Mouse (Mus musculus): ENCODE measurements around the gene Ifitm2. TPM values are rescaled to one million over a fixed set of nuclear protein-coding genes. Genes with fewer than 3 reads are reported as not detected.
"Not testable (repeated sequence)": the region's sequence is repeated elsewhere in the genome, so short reads cannot be mapped to it uniquely, and the experiment has no call there.

Gene Ifitm2
- polyA plus RNA-seq, 1 experiment from 2014 or later, result 182 TPM

GRCm38 (mm10) chr7:140970931-140971330 is 15.1 kb upstream of the Ifitm2 start:
- Histone ChIP-seq H3K4me1 (ENCODE audit: control insufficient read depth, insufficient read depth, low read depth, low read length) (no peaks in the 10 kb centered on the region), H3K4me3 (ENCODE audit: low read length) (no peak overlapping the region), H3K27me3 (replicated peaks; ENCODE audit: control insufficient read depth, insufficient read depth, low read length) (no peaks in the 10 kb centered on the region), H3K9ac (ENCODE audit: low read depth, low read length) (no peak overlapping the region), H3K4me2 (ENCODE audit: low read length) (no peak overlapping the region), H3K27ac (ENCODE audit: low read depth, low read length) (no peak overlapping the region), H3K9me3 (ENCODE audit: control insufficient read depth, low read length) (no peaks in the 10 kb centered on the region), H3K36me3 (ENCODE audit: control insufficient read depth, insufficient read depth, low read length) (no peaks in the 10 kb centered on the region)
- no peak for ATAC-seq
- WGBS, result 56% methylated on average over 7 of the region's 7 CpGs

GRCm38 (mm10) chr7:140968710-140969109 is 12.9 kb upstream of the Ifitm2 start:
- H3K36me3 ChIP-seq (ENCODE audit: control insufficient read depth, insufficient read depth, low read length); H3K4me1 ChIP-seq (ENCODE audit: control insufficient read depth, insufficient read depth, low read depth, low read length); H3K27ac ChIP-seq (ENCODE audit: low read depth, low read length); ATAC-seq; H3K9me3 ChIP-seq (ENCODE audit: control insufficient read depth, low read length); H3K27me3 ChIP-seq (replicated peaks; ENCODE audit: control insufficient read depth, insufficient read depth, low read length); H3K9ac ChIP-seq (ENCODE audit: low read depth, low read length); H3K4me2 ChIP-seq (ENCODE audit: low read length); H3K4me3 ChIP-seq (ENCODE audit: low read length): not testable (repeated sequence)
- WGBS, result 27% methylated on average over 3 of the region's 3 CpGs

GRCm38 (mm10) chr7:140967862-140968591 is 12.2 kb upstream of the Ifitm2 start:
- no peaks in the 10 kb centered on the region for H3K4me1 ChIP-seq (ENCODE audit: control insufficient read depth, insufficient read depth, low read depth, low read length)
- H3K9me3 ChIP-seq (ENCODE audit: control insufficient read depth, low read length), result no peaks in the 10 kb centered on the region
- no peaks in the 10 kb centered on the region for H3K27me3 ChIP-seq (replicated peaks; ENCODE audit: control insufficient read depth, insufficient read depth, low read length)
- no peak overlapping the region for H3K4me2 ChIP-seq (ENCODE audit: low read length)
- ATAC-seq, result no peak
- H3K27ac ChIP-seq (ENCODE audit: low read depth, low read length), result no peak overlapping the region
- 9% methylated on average over 14 of the region's 14 CpGs for WGBS
- H3K4me3 ChIP-seq (ENCODE audit: low read length), result no peak overlapping the region
- no peaks in the 10 kb centered on the region for H3K36me3 ChIP-seq (ENCODE audit: control insufficient read depth, insufficient read depth, low read length)
- no peak overlapping the region for H3K9ac ChIP-seq (ENCODE audit: low read depth, low read length)

- Histone ChIP-seq H3K27me3 (replicated peaks; ENCODE audit: control insufficient read depth, insufficient read depth, low read length) (no peaks in the 10 kb centered on the region), H3K9me3 (ENCODE audit: control insufficient read depth, low read length) (no peaks in the 10 kb centered on the region), H3K27ac (ENCODE audit: low read depth, low read length) (no peak within 1 kb of the TSS), H3K4me2 (ENCODE audit: low read length) (no peak within 1 kb of the TSS), H3K4me1 (ENCODE audit: control insufficient read depth, insufficient read depth, low read depth, low read length) (no peaks in the 10 kb centered on the region), H3K4me3 (ENCODE audit: low read length) (no peak within 1 kb of the TSS), H3K36me3 (ENCODE audit: control insufficient read depth, insufficient read depth, low read length) (no peaks in the 10 kb centered on the region), H3K9ac (ENCODE audit: low read depth, low read length) (no peak within 1 kb of the TSS)
- ATAC-seq, result no peak
- WGBS, result 82% methylated on average over 4 of the region's 4 CpGs
Observed at GRCm38 (mm10) chr7:140966921-140967320, 11.1 kb upstream of the Ifitm2 start, which contains the start of gene Ifitm1. Gene Ifitm1, plus strand, starts transcription at chr7:140967221.

- Histone ChIP-seq H3K27me3 (replicated peaks; ENCODE audit: control insufficient read depth, insufficient read depth, low read length) (no peaks in the 10 kb centered on the region), H3K4me3 (ENCODE audit: low read length) (no peak overlapping the region), H3K9me3 (ENCODE audit: control insufficient read depth, low read length) (no peaks in the 10 kb centered on the region), H3K27ac (ENCODE audit: low read depth, low read length) (no peak overlapping the region), H3K36me3 (ENCODE audit: control insufficient read depth, insufficient read depth, low read length) (no peaks in the 10 kb centered on the region), H3K9ac (ENCODE audit: low read depth, low read length) (no peak overlapping the region), H3K4me2 (ENCODE audit: low read length) (no peak overlapping the region), H3K4me1 (ENCODE audit: control insufficient read depth, insufficient read depth, low read depth, low read length) (no peaks in the 10 kb centered on the region)
- 61% methylated on average over 2 of the region's 2 CpGs for WGBS
- ATAC-seq, result no peak
Observed at GRCm38 (mm10) chr7:140962733-140963132, 6.9 kb upstream of the Ifitm2 start.

GRCm38 (mm10) chr7:140961416-140961815 is 5.6 kb upstream of the Ifitm2 start:
- no peak overlapping the region for H3K9ac ChIP-seq (ENCODE audit: low read depth, low read length)
- no peak for ATAC-seq
- no peaks in the 10 kb centered on the region for H3K27me3 ChIP-seq (replicated peaks; ENCODE audit: control insufficient read depth, insufficient read depth, low read length)
- H3K36me3 ChIP-seq (ENCODE audit: control insufficient read depth, insufficient read depth, low read length), result no peaks in the 10 kb centered on the region
- H3K4me2 ChIP-seq (ENCODE audit: low read length), result no peak overlapping the region
- H3K9me3 ChIP-seq (ENCODE audit: control insufficient read depth, low read length), result no peaks in the 10 kb centered on the region
- no peaks in the 10 kb centered on the region for H3K4me1 ChIP-seq (ENCODE audit: control insufficient read depth, insufficient read depth, low read depth, low read length)
- WGBS, result 65% methylated on average over 2 of the region's 2 CpGs
- no peak overlapping the region for H3K27ac ChIP-seq (ENCODE audit: low read depth, low read length)
- no peak overlapping the region for H3K4me3 ChIP-seq (ENCODE audit: low read length)

- Histone ChIP-seq H3K4me2 (ENCODE audit: low read length) (no peak overlapping the region), H3K9ac (ENCODE audit: low read depth, low read length) (no peak overlapping the region), H3K9me3 (ENCODE audit: control insufficient read depth, low read length) (no peaks in the 10 kb centered on the region), H3K36me3 (ENCODE audit: control insufficient read depth, insufficient read depth, low read length) (no peaks in the 10 kb centered on the region), H3K27ac (ENCODE audit: low read depth, low read length) (no peak overlapping the region), H3K4me3 (ENCODE audit: low read length) (no peak overlapping the region), H3K27me3 (replicated peaks; ENCODE audit: control insufficient read depth, insufficient read depth, low read length) (no peaks in the 10 kb centered on the region), H3K4me1 (ENCODE audit: control insufficient read depth, insufficient read depth, low read depth, low read length) (no peaks in the 10 kb centered on the region; the same call in 1 of the 2 replicates)
- ATAC-seq, result no peak
- 60% methylated on average over 5 of the region's 5 CpGs for whole genome bisulfite sequencing
Observed at GRCm38 (mm10) chr7:140960026-140960425, 4.2 kb upstream of the Ifitm2 start.

- no peak for ATAC-seq
Observed at GRCm38 (mm10) chr7:140959181-140959901, 3.6 kb upstream of the Ifitm2 start.

GRCm38 (mm10) chr7:140956556-140956869 is 726 bp upstream of the Ifitm2 start:
- WGBS, result 64% methylated on average over 6 of the region's 6 CpGs
- Histone ChIP-seq H3K4me2 (ENCODE audit: low read length) (no peak overlapping the region), H3K9me3 (ENCODE audit: control insufficient read depth, low read length) (no peaks in the 10 kb centered on the region), H3K4me3 (ENCODE audit: low read length) (no peak overlapping the region), H3K36me3 (ENCODE audit: control insufficient read depth, insufficient read depth, low read length) (no peaks in the 10 kb centered on the region), H3K4me1 (ENCODE audit: control insufficient read depth, insufficient read depth, low read depth, low read length) (no peaks in the 10 kb centered on the region; the same call in 1 of the 2 replicates), H3K27ac (ENCODE audit: low read depth, low read length) (no peak overlapping the region), H3K9ac (ENCODE audit: low read depth, low read length) (no peak overlapping the region), H3K27me3 (replicated peaks; ENCODE audit: control insufficient read depth, insufficient read depth, low read length) (no peaks in the 10 kb centered on the region)
- no peak for ATAC-seq

More at GRCm38 (mm10) chr7:140959181-140959901, 3.6 kb upstream of the Ifitm2 start:
- no peak overlapping the region for H3K27ac ChIP-seq (ENCODE audit: low read depth, low read length)
- H3K4me3 ChIP-seq (ENCODE audit: low read length), result no peak overlapping the region
- H3K36me3 ChIP-seq (ENCODE audit: control insufficient read depth, insufficient read depth, low read length), result no peaks in the 10 kb centered on the region
- WGBS, result 5% methylated on average over 9 of the region's 9 CpGs
- no peak overlapping the region for H3K4me2 ChIP-seq (ENCODE audit: low read length)
- H3K9ac ChIP-seq (ENCODE audit: low read depth, low read length), result no peak overlapping the region
- H3K27me3 ChIP-seq (replicated peaks; ENCODE audit: control insufficient read depth, insufficient read depth, low read length), result no peaks in the 10 kb centered on the region
- no peaks in the 10 kb centered on the region for H3K9me3 ChIP-seq (ENCODE audit: control insufficient read depth, low read length)
- H3K4me1 ChIP-seq (ENCODE audit: control insufficient read depth, insufficient read depth, low read depth, low read length), result no peaks in the 10 kb centered on the region; the same call in 1 of the 2 replicates
